Comparison of ENCODE assay signal across 19 mouse cellular contexts in genomic region chrX:99408804-99409203, GRCm38 (mm10).
DNase-seq lines count a peak whose midpoint lies in the region; ATAC-seq lines count a peak whose summit lies in the region.
"Had no signal": no experiment of that assay in that cellular context is flagged by ENCODE, and none has a peak within 500 bp of the region (broad histone marks: within the 10 kb centered on the region; RNA-seq: fewer than 3 reads in every experiment).

No protein-coding gene starts in this region.

- H3K4me2 ChIP-seq in kidney, embryonic 14.5 days (replicated peaks; ENCODE audit: low read depth, low read length) = no peak overlapping the region
- no peak overlapping the region for H3K4me2 ChIP-seq in embryonic facial prominence, embryonic 12.5 days (replicated peaks)
- no peak overlapping the region for H3K4me2 ChIP-seq in midbrain, embryonic 11.5 days
- H3K4me2 ChIP-seq: forebrain, embryonic 13.5 days; heart, embryonic 12.5 days; hindbrain, embryonic 14.5 days had no signal

- peak; percentile 26; the same call in 1 of the 2 replicates for ATAC-seq in kidney, embryonic 14.5 days (ENCODE audit: low FRiP score, low TSS enrichment)
- ATAC-seq in embryonic facial prominence, embryonic 12.5 days (ENCODE audit: insufficient number of reproducible peaks, insufficient read depth, low FRiP score, low TSS enrichment) = no peak
- ATAC-seq in midbrain, embryonic 11.5 days (ENCODE audit: low FRiP score) = no peak
- ATAC-seq: forebrain, embryonic 13.5 days; forebrain, postnatal 0 days; intestine, embryonic 16.5 days had no signal

- H3K27me3 ChIP-seq in kidney, embryonic 14.5 days (ENCODE audit: control insufficient read depth, insufficient read depth, low read length) = peaks cover 4% of the 10 kb centered on the region; the same call in 1 of the 2 replicates
- H3K27me3 ChIP-seq in embryonic facial prominence, embryonic 10.5 days (replicated peaks; ENCODE audit: low read depth, poor library complexity, severe bottlenecking) = peaks cover 98% of the 10 kb centered on the region
- H3K27me3 ChIP-seq in embryonic facial prominence, embryonic 12.5 days = peaks cover 27% of the 10 kb centered on the region; the same call in 1 of the 2 replicates
- H3K27me3 ChIP-seq in midbrain, embryonic 11.5 days (ENCODE audit: control insufficient read depth, insufficient read depth, low read length) = peaks cover 29% of the 10 kb centered on the region

- no peak overlapping the region for H3K27ac ChIP-seq in kidney, embryonic 14.5 days (ENCODE audit: low read depth, low read length)
- H3K27ac ChIP-seq in embryonic facial prominence, embryonic 10.5 days (replicated peaks) = peak overlapping the region; percentile 66
- peak overlapping the region; percentile 85; the same call in 1 of the 2 replicates for H3K27ac ChIP-seq in embryonic facial prominence, embryonic 12.5 days
- H3K27ac ChIP-seq in midbrain, embryonic 11.5 days (ENCODE audit: low read depth, low read length) = no peak overlapping the region
- H3K27ac ChIP-seq: forebrain, embryonic 13.5 days; gastrocnemius, adult 2 months; hindbrain, embryonic 10.5 days; hindbrain, embryonic 14.5 days had no signal

- no peaks in the 10 kb centered on the region for H3K36me3 ChIP-seq in kidney, embryonic 14.5 days (ENCODE audit: control insufficient read depth, insufficient read depth, low read length)
- no peaks in the 10 kb centered on the region for H3K36me3 ChIP-seq in embryonic facial prominence, embryonic 10.5 days (replicated peaks)
- no peaks in the 10 kb centered on the region for H3K36me3 ChIP-seq in embryonic facial prominence, embryonic 12.5 days
- H3K36me3 ChIP-seq in midbrain, embryonic 11.5 days (ENCODE audit: control insufficient read depth, insufficient read depth, low read length) = no peaks in the 10 kb centered on the region
- H3K36me3 ChIP-seq: heart, embryonic 12.5 days; hindbrain, embryonic 10.5 days had no signal

- H3K9me3 ChIP-seq in kidney, embryonic 14.5 days (ENCODE audit: control insufficient read depth, low read length) = no peaks in the 10 kb centered on the region
- H3K9me3 ChIP-seq in embryonic facial prominence, embryonic 10.5 days = no peaks in the 10 kb centered on the region
- no peaks in the 10 kb centered on the region for H3K9me3 ChIP-seq in embryonic facial prominence, embryonic 12.5 days
- no peaks in the 10 kb centered on the region for H3K9me3 ChIP-seq in midbrain, embryonic 11.5 days (ENCODE audit: control insufficient read depth, low read length)
- H3K9me3 ChIP-seq: forebrain, embryonic 13.5 days; heart, embryonic 12.5 days; hindbrain, embryonic 10.5 days had no signal

- H3K4me3 ChIP-seq in kidney, embryonic 14.5 days (ENCODE audit: low read length) = no peak overlapping the region
- no peak overlapping the region for H3K4me3 ChIP-seq in embryonic facial prominence, embryonic 10.5 days
- no peak overlapping the region for H3K4me3 ChIP-seq in embryonic facial prominence, embryonic 12.5 days
- no peak overlapping the region for H3K4me3 ChIP-seq in midbrain, embryonic 11.5 days (ENCODE audit: low read depth, low read length)
- H3K4me3 ChIP-seq: forebrain, embryonic 13.5 days; gastrocnemius, adult 2 months; heart, embryonic 12.5 days; hindbrain, embryonic 10.5 days had no signal

- H3K4me1 ChIP-seq in kidney, embryonic 14.5 days (ENCODE audit: control insufficient read depth, insufficient read depth, low read length) = peaks cover 12% of the 10 kb centered on the region
- peaks cover 51% of the 10 kb centered on the region for H3K4me1 ChIP-seq in embryonic facial prominence, embryonic 10.5 days
- H3K4me1 ChIP-seq in embryonic facial prominence, embryonic 12.5 days = peaks cover 21% of the 10 kb centered on the region; the same call in 1 of the 2 replicates
- no peaks in the 10 kb centered on the region for H3K4me1 ChIP-seq in midbrain, embryonic 11.5 days (ENCODE audit: control insufficient read depth, insufficient read depth, low read length)

- H3K9ac ChIP-seq in kidney, embryonic 14.5 days (ENCODE audit: low read depth, low read length) = no peak overlapping the region
- no peak overlapping the region for H3K9ac ChIP-seq in embryonic facial prominence, embryonic 12.5 days
- no peak overlapping the region for H3K9ac ChIP-seq in midbrain, embryonic 11.5 days (ENCODE audit: low read length)
- H3K9ac ChIP-seq: forebrain, embryonic 13.5 days; forebrain, postnatal 0 days; heart, embryonic 12.5 days; hindbrain, embryonic 14.5 days had no signal

- no peak for DNase-seq in kidney, adult 18-20 months
- no peak for DNase-seq in embryonic facial prominence, embryonic 10.5 days (ENCODE audit: low spot score)
- DNase-seq in yolk sac, embryonic 10.5 days (ENCODE audit: low spot score) = peak; percentile 18
- DNase-seq in midbrain, embryonic 11.5 days (ENCODE audit: low spot score, missing footprints) = no peak
- DNase-seq in cerebellum, postnatal 25 days = no peak
- DNase-seq: adrenal gland, postnatal 14 days; cerebellum, adult 11-12 months; cerebellum, adult 9-10 months; cerebellum, postnatal 36 days; forebrain, postnatal 0 days; gastrocnemius, adult 2 months; gastrocnemius, postnatal 25 days had no signal

- 39% methylated on average over 6 of the region's 6 CpGs for WGBS in kidney, embryonic 14.5 days
- WGBS in embryonic facial prominence, embryonic 10.5 days = 45% methylated on average over 6 of the region's 6 CpGs
- 39% methylated on average over 6 of the region's 6 CpGs for WGBS in embryonic facial prominence, embryonic 12.5 days
- 44% methylated on average over 6 of the region's 6 CpGs for WGBS in midbrain, embryonic 11.5 days

Comparison
In these comparisons a context has a peak if more than half of its experiments do, and no peak if none do; other contexts are left out.
1. H3K27ac ChIP-seq: peak in embryonic facial prominence, embryonic 10.5 days (single experiment) and embryonic facial prominence, embryonic 12.5 days (single experiment); none in kidney, embryonic 14.5 days (single experiment) and midbrain, embryonic 11.5 days (single experiment).